Mouse (Mus musculus): ENCODE measurements around the gene Vpreb3.

- no peak for TF ChIP-seq CTCF (IDR thresholded peaks at IDR 0.05; ENCODE audit: borderline replicate concordance, control insufficient read depth, extremely low read depth, insufficient read depth, low read length, poor library complexity)
- no peak for TF ChIP-seq POLR2A (IDR thresholded peaks at IDR 0.05; ENCODE audit: control insufficient read depth, extremely low read depth, insufficient read depth, low read length, poor library complexity)
Observed at GRCm38 (mm10) chr10:75931311-75931710, 11.5 kb upstream of the Vpreb3 start.
